Mouse (Mus musculus): ENCODE measurements at regions not wholly inside any gene's neighbourhood (a gene's known extent, or its start where the extent isn't known, plus 50 kb on each side); places are given as distances from the start of the nearest gene placed in this dataset.

- WGBS: 56% methylated on average over 5 of the region's 5 CpGs
- H3K36me3 ChIP-seq (ENCODE audit: control insufficient read depth, insufficient read depth, low read length): no peaks in the 10 kb centered on the region
- H3K9ac ChIP-seq (ENCODE audit: low read length): no peak overlapping the region
- ATAC-seq (ENCODE audit: insufficient number of reproducible peaks, insufficient read depth, low FRiP score, low read depth): no peak
- no peak overlapping the region for H3K4me2 ChIP-seq (ENCODE audit: low read length)
- H3K9me3 ChIP-seq (ENCODE audit: control insufficient read depth, low read length): no peaks in the 10 kb centered on the region
- no peaks in the 10 kb centered on the region for H3K27me3 ChIP-seq (ENCODE audit: control insufficient read depth, insufficient read depth, low read length)
- no peak overlapping the region for H3K27ac ChIP-seq (replicated peaks in 1 of 2; ENCODE audit: control insufficient read depth in 1 of 2, insufficient read depth in 1 of 2, low read depth in 2 of 2, low read length in 2 of 2)
- H3K4me1 ChIP-seq (ENCODE audit: control insufficient read depth in 2 of 2, insufficient read depth in 2 of 2, low read length in 2 of 2): no peaks in the 10 kb centered on the region
- H3K4me3 ChIP-seq (ENCODE audit: control insufficient read depth in 1 of 2, insufficient read depth in 1 of 2, low read depth in 1 of 2, low read length in 2 of 2): no peak overlapping the region
Measured at GRCm38 (mm10) chr16:73770440-73770856, 641.2 kb downstream of the Robo2 start.

- Histone ChIP-seq H3K27me3 (ENCODE audit: control insufficient read depth, insufficient read depth, low read length) (no peaks in the 10 kb centered on the region), H3K36me3 (ENCODE audit: control insufficient read depth, insufficient read depth, low read length) (no peaks in the 10 kb centered on the region), H3K4me2 (ENCODE audit: low read length) (no peak overlapping the region), H3K4me3 (ENCODE audit: control insufficient read depth in 1 of 2, insufficient read depth in 1 of 2, low read depth in 1 of 2, low read length in 2 of 2) (no peak overlapping the region), H3K9me3 (ENCODE audit: control insufficient read depth, low read length) (no peaks in the 10 kb centered on the region), H3K27ac (replicated peaks in 1 of 2; ENCODE audit: control insufficient read depth in 1 of 2, insufficient read depth in 1 of 2, low read depth in 2 of 2, low read length in 2 of 2) (no peak overlapping the region), H3K4me1 (ENCODE audit: control insufficient read depth in 2 of 2, insufficient read depth in 2 of 2, low read length in 2 of 2) (no peaks in the 10 kb centered on the region), H3K9ac (ENCODE audit: low read length) (no peak overlapping the region)
- ATAC-seq (ENCODE audit: insufficient number of reproducible peaks, insufficient read depth, low FRiP score, low read depth): no peak
- 82% methylated on average over 5 of the region's 5 CpGs for WGBS
Measured at GRCm38 (mm10) chr16:73769729-73770128, 641.9 kb downstream of the Robo2 start.

- Histone ChIP-seq H3K4me1 (ENCODE audit: control insufficient read depth in 2 of 2, insufficient read depth in 2 of 2, low read length in 2 of 2) (no peaks in the 10 kb centered on the region), H3K9me3 (ENCODE audit: control insufficient read depth, low read length) (no peaks in the 10 kb centered on the region), H3K4me2 (ENCODE audit: low read length) (no peak overlapping the region), H3K27me3 (ENCODE audit: control insufficient read depth, insufficient read depth, low read length) (no peaks in the 10 kb centered on the region), H3K9ac (ENCODE audit: low read length) (no peak overlapping the region), H3K4me3 (ENCODE audit: control insufficient read depth in 1 of 2, insufficient read depth in 1 of 2, low read depth in 1 of 2, low read length in 2 of 2) (no peak overlapping the region), H3K27ac (replicated peaks in 1 of 2; ENCODE audit: control insufficient read depth in 1 of 2, insufficient read depth in 1 of 2, low read depth in 2 of 2, low read length in 2 of 2) (no peak overlapping the region), H3K36me3 (ENCODE audit: control insufficient read depth, insufficient read depth, low read length) (no peaks in the 10 kb centered on the region)
- WGBS: 93% methylated on average over 2 of the region's 2 CpGs
- ATAC-seq (ENCODE audit: insufficient number of reproducible peaks, insufficient read depth, low FRiP score, low read depth): no peak
Measured at GRCm38 (mm10) chr16:73768706-73769105, 642.9 kb downstream of the Robo2 start.

- WGBS: 82% methylated on average over 3 of the region's 3 CpGs
- Histone ChIP-seq H3K27me3 (ENCODE audit: control insufficient read depth, insufficient read depth, low read length) (no peaks in the 10 kb centered on the region), H3K36me3 (ENCODE audit: control insufficient read depth, insufficient read depth, low read length) (no peaks in the 10 kb centered on the region), H3K4me1 (ENCODE audit: control insufficient read depth in 2 of 2, insufficient read depth in 2 of 2, low read length in 2 of 2) (no peaks in the 10 kb centered on the region), H3K27ac (replicated peaks in 1 of 2; ENCODE audit: control insufficient read depth in 1 of 2, insufficient read depth in 1 of 2, low read depth in 2 of 2, low read length in 2 of 2) (no peak overlapping the region), H3K9me3 (ENCODE audit: control insufficient read depth, low read length) (no peaks in the 10 kb centered on the region), H3K4me3 (ENCODE audit: control insufficient read depth in 1 of 2, insufficient read depth in 1 of 2, low read depth in 1 of 2, low read length in 2 of 2) (no peak overlapping the region), H3K4me2 (ENCODE audit: low read length) (no peak overlapping the region), H3K9ac (ENCODE audit: low read length) (no peak overlapping the region)
- no peak for ATAC-seq (ENCODE audit: insufficient number of reproducible peaks, insufficient read depth, low FRiP score, low read depth)
Measured at GRCm38 (mm10) chr16:73765184-73765583, 646.4 kb downstream of the Robo2 start.

GRCm38 (mm10) chr16:73760921-73761320, 650.7 kb downstream of the Robo2 start:
- ATAC-seq (ENCODE audit: insufficient number of reproducible peaks, insufficient read depth, low FRiP score, low read depth): no peak
- 72% methylated on average over 3 of the region's 3 CpGs for WGBS
- no peak overlapping the region for H3K4me2 ChIP-seq (ENCODE audit: low read length)
- no peaks in the 10 kb centered on the region for H3K27me3 ChIP-seq (ENCODE audit: control insufficient read depth, insufficient read depth, low read length)
- no peak overlapping the region for H3K4me3 ChIP-seq (ENCODE audit: control insufficient read depth in 1 of 2, insufficient read depth in 1 of 2, low read depth in 1 of 2, low read length in 2 of 2)
- H3K9me3 ChIP-seq (ENCODE audit: control insufficient read depth, low read length): no peaks in the 10 kb centered on the region
- H3K27ac ChIP-seq (replicated peaks in 1 of 2; ENCODE audit: control insufficient read depth in 1 of 2, insufficient read depth in 1 of 2, low read depth in 2 of 2, low read length in 2 of 2): no peak overlapping the region
- no peak overlapping the region for H3K9ac ChIP-seq (ENCODE audit: low read length)
- no peaks in the 10 kb centered on the region for H3K4me1 ChIP-seq (ENCODE audit: control insufficient read depth in 2 of 2, insufficient read depth in 2 of 2, low read length in 2 of 2)
- H3K36me3 ChIP-seq (ENCODE audit: control insufficient read depth, insufficient read depth, low read length): no peaks in the 10 kb centered on the region

GRCm38 (mm10) chr16:73758872-73759271, 652.8 kb downstream of the Robo2 start:
- no peak for ATAC-seq (ENCODE audit: insufficient number of reproducible peaks, insufficient read depth, low FRiP score, low read depth)
- WGBS: 75% methylated on average over 5 of the region's 5 CpGs
- Histone ChIP-seq H3K27me3 (ENCODE audit: control insufficient read depth, insufficient read depth, low read length) (no peaks in the 10 kb centered on the region), H3K4me1 (ENCODE audit: control insufficient read depth in 2 of 2, insufficient read depth in 2 of 2, low read length in 2 of 2) (no peaks in the 10 kb centered on the region), H3K9me3 (ENCODE audit: control insufficient read depth, low read length) (no peaks in the 10 kb centered on the region), H3K9ac (ENCODE audit: low read length) (no peak overlapping the region), H3K36me3 (ENCODE audit: control insufficient read depth, insufficient read depth, low read length) (no peaks in the 10 kb centered on the region), H3K4me3 (ENCODE audit: control insufficient read depth in 1 of 2, insufficient read depth in 1 of 2, low read depth in 1 of 2, low read length in 2 of 2) (no peak overlapping the region), H3K4me2 (ENCODE audit: low read length) (no peak overlapping the region), H3K27ac (replicated peaks in 1 of 2; ENCODE audit: control insufficient read depth in 1 of 2, insufficient read depth in 1 of 2, low read depth in 2 of 2, low read length in 2 of 2) (no peak overlapping the region)

- no peaks in the 10 kb centered on the region for H3K9me3 ChIP-seq (ENCODE audit: control insufficient read depth, low read length)
- H3K4me2 ChIP-seq (ENCODE audit: low read length): no peak overlapping the region
- no peak overlapping the region for H3K27ac ChIP-seq (replicated peaks in 1 of 2; ENCODE audit: control insufficient read depth in 1 of 2, insufficient read depth in 1 of 2, low read depth in 2 of 2, low read length in 2 of 2)
- no peaks in the 10 kb centered on the region for H3K27me3 ChIP-seq (ENCODE audit: control insufficient read depth, insufficient read depth, low read length)
- H3K9ac ChIP-seq (ENCODE audit: low read length): no peak overlapping the region
- ATAC-seq (ENCODE audit: insufficient number of reproducible peaks, insufficient read depth, low FRiP score, low read depth): no peak
- H3K36me3 ChIP-seq (ENCODE audit: control insufficient read depth, insufficient read depth, low read length): no peaks in the 10 kb centered on the region
- H3K4me1 ChIP-seq (ENCODE audit: control insufficient read depth in 2 of 2, insufficient read depth in 2 of 2, low read length in 2 of 2): no peaks in the 10 kb centered on the region
- 88% methylated on average over 5 of the region's 5 CpGs for WGBS
- H3K4me3 ChIP-seq (ENCODE audit: control insufficient read depth in 1 of 2, insufficient read depth in 1 of 2, low read depth in 1 of 2, low read length in 2 of 2): no peak overlapping the region
Measured at GRCm38 (mm10) chr16:73754302-73754701, 657.3 kb downstream of the Robo2 start.

GRCm38 (mm10) chr16:73728297-73728696, 683.3 kb downstream of the Robo2 start:
- no peak overlapping the region for H3K4me2 ChIP-seq (ENCODE audit: low read length)
- no peaks in the 10 kb centered on the region for H3K27me3 ChIP-seq (ENCODE audit: control insufficient read depth, insufficient read depth, low read length)
- H3K9me3 ChIP-seq (ENCODE audit: control insufficient read depth, low read length): no peaks in the 10 kb centered on the region
- no peak overlapping the region for H3K4me3 ChIP-seq (ENCODE audit: control insufficient read depth in 1 of 2, insufficient read depth in 1 of 2, low read depth in 1 of 2, low read length in 2 of 2)
- H3K9ac ChIP-seq (ENCODE audit: low read length): no peak overlapping the region
- no peaks in the 10 kb centered on the region for H3K4me1 ChIP-seq (ENCODE audit: control insufficient read depth in 2 of 2, insufficient read depth in 2 of 2, low read length in 2 of 2)
- no peak for ATAC-seq (ENCODE audit: insufficient number of reproducible peaks, insufficient read depth, low FRiP score, low read depth)
- WGBS: 76% methylated on average over 7 of the region's 7 CpGs
- H3K27ac ChIP-seq (replicated peaks in 1 of 2; ENCODE audit: control insufficient read depth in 1 of 2, insufficient read depth in 1 of 2, low read depth in 2 of 2, low read length in 2 of 2): no peak overlapping the region
- no peaks in the 10 kb centered on the region for H3K36me3 ChIP-seq (ENCODE audit: control insufficient read depth, insufficient read depth, low read length)
